Mouse (Mus musculus) telencephalon, adult 2 months (tissue): ENCODE data around the gene Dcun1d1.

Experiments used
- DNase-seq: peaks from one replicate; pipeline ENCODE4 v3.0.0-alpha.2; 2011; ENCODE audit warnings: low read depth, low spot score

Dcun1d1 gene

GRCm38 (mm10) chr3:35937345-35937744 lies at the start of gene Dcun1d1:
Gene Dcun1d1, minus strand, starts transcription at chr3:35937445.
- no peak for DNase-seq

- DNase-seq = no peak
These were observed 49.0 kb upstream of the Dcun1d1 start for GRCm38 (mm10) chr3:35986266-35986665.

- DNase-seq = no peak
These were observed 36.3 kb upstream of the Dcun1d1 start for GRCm38 (mm10) chr3:35973551-35973950.

- DNase-seq = no peak
These were observed 35.7 kb upstream of the Dcun1d1 start for GRCm38 (mm10) chr3:35972985-35973384.

- peak; percentile 8 for DNase-seq
These were observed 33.9 kb upstream of the Dcun1d1 start for GRCm38 (mm10) chr3:35971149-35971548.

GRCm38 (mm10) chr3:35970441-35970840 lies 33.2 kb upstream of the Dcun1d1 start:
- no peak for DNase-seq

GRCm38 (mm10) chr3:35967366-35967921 lies 30.2 kb upstream of the Dcun1d1 start:
- DNase-seq = no peak

- DNase-seq = no peak
These were observed 29.2 kb upstream of the Dcun1d1 start for GRCm38 (mm10) chr3:35966493-35966892.

- DNase-seq = no peak
These were observed 27.7 kb upstream of the Dcun1d1 start for GRCm38 (mm10) chr3:35964928-35965327.

GRCm38 (mm10) chr3:35963921-35964320 lies 26.7 kb upstream of the Dcun1d1 start:
- DNase-seq = no peak

GRCm38 (mm10) chr3:35963401-35963800 lies 26.2 kb upstream of the Dcun1d1 start:
- no peak for DNase-seq

- DNase-seq = no peak
These were observed 25.7 kb upstream of the Dcun1d1 start for GRCm38 (mm10) chr3:35962967-35963366.

- no peak for DNase-seq
These were observed 20.0 kb upstream of the Dcun1d1 start for GRCm38 (mm10) chr3:35957230-35957629.

GRCm38 (mm10) chr3:35954901-35955575 lies 17.8 kb upstream of the Dcun1d1 start:
- no peak for DNase-seq

- DNase-seq = no peak
These were observed 16.6 kb upstream of the Dcun1d1 start for GRCm38 (mm10) chr3:35953816-35954215.

GRCm38 (mm10) chr3:35953184-35953583 lies 15.9 kb upstream of the Dcun1d1 start:
- DNase-seq = no peak

GRCm38 (mm10) chr3:35948197-35948596 lies 11.0 kb upstream of the Dcun1d1 start:
- no peak for DNase-seq

- no peak for DNase-seq
These were observed 3.4 kb upstream of the Dcun1d1 start for GRCm38 (mm10) chr3:35940520-35941135.

- no peak for DNase-seq
These were observed 2.8 kb upstream of the Dcun1d1 start for GRCm38 (mm10) chr3:35940047-35940446.

- DNase-seq = no peak
These were observed 3.9 kb downstream of the Dcun1d1 start for GRCm38 (mm10) chr3:35933405-35933777.

- DNase-seq = no peak
These were observed 4.4 kb downstream of the Dcun1d1 start for GRCm38 (mm10) chr3:35932735-35933404.

- no peak for DNase-seq
These were observed 5.1 kb downstream of the Dcun1d1 start for GRCm38 (mm10) chr3:35931896-35932727.
